Mouse (Mus musculus): ENCODE data around the gene Slc34a3. TPM values are rescaled to one million over a fixed set of nuclear protein-coding genes. Genes with fewer than 3 reads are reported as not detected.

The Slc34a3 gene
- total RNA-seq, 2 experiments from 2014 or later, result not detected

DNA sequence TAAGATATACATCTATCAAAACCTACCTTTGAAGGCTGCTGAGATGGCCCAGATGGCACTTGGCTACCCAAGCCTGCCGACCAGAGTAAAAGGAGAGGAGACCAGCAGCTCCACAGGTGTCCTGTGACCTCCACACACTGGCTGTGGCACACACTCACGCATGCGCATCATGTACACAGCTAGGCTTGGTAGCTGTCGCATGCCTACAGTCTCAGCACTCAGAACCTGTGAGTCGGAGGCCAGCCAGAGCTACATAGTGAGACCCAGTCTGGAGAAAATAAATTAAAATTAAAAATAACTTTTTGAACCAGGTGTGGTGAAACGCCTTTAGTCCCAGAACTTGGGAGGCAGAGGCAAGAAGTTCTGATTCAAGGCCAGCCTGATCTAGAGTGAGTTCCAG, 46.3 kb downstream of the Slc34a3 start:
- H3K4me3 ChIP-seq, result no peak overlapping the region
- no peak for DNase-seq (ENCODE audit: low spot score in 2 of 2)
- H3K27ac ChIP-seq, result no peak overlapping the region
- no peak for TF ChIP-seq CTCF (conservative IDR thresholded peaks at IDR 0.05)

DNA sequence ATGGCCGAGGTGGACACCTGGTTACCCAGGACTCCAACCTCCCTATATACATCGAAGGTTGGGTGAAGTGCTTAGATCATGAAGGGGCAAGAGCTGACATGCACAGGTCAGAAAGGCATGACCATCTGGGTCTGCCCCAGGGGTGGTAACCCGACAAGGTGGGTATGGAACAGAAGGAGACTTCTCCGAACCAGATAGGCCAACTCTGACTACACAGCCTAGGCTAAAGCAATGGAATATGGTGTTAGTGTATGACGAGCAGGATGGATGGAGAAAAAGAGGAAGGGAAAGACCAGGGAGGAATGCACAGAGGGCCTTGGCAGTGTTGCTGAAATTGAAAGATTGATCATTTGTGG, 47.6 kb downstream of the Slc34a3 start:
- TF ChIP-seq CTCF (conservative IDR thresholded peaks at IDR 0.05), result no peak
- Histone ChIP-seq H3K27ac (no peak overlapping the region; the same call in 1 of the 2 replicates), H3K4me3 (no peak overlapping the region)
- no peak for DNase-seq (ENCODE audit: low spot score in 2 of 2)

DNA sequence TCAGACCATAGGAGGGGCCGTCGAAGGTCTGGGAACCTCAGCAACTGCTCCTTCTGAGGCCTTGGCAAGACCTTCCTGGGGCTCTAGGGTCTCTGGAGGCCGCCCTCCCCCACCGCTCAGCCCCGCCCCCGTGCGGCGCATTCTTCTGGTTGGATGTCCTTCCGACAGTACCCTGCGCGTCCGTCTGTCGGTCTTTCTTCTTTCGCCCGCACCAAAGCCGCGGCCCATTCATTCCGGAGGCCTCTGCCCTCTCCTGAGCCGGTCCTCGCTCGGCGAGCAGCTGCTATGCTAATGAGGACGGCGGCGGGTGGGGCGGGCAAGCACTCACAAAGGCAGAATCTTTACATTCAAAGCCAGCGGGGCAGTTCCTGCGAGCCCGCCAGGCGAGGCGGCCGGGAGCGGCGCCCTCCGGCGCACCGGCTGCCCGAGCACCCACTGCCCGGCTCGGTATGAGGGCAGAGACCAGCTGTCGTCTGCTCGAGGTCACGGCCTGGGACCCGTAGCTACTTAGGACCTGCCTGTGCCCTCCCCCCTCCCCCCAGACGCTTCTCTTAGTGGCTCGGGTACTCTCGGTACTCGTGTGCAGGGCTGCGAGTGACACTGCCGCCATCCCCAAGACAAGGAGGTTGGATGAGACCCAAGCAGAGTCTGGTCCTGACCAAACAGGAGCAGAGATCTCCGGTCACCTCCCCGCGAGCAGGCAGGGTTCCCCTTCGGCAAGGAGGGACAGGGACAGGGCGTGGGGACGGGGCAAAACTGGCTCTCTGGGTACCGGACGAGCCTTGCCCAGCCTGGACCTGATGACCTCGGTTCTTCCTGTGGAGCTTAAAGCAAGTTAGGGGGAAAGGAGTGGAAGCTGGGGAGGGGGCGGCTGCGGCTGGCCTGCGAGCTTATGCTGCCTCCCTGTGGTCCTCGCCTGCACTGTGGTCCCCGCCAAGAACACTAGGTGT, 48.3 kb downstream of the Slc34a3 start:
- Histone ChIP-seq H3K27ac (peak overlapping the region; percentile 76), H3K4me3 (peak overlapping the region; percentile 47)
- TF ChIP-seq CTCF (conservative IDR thresholded peaks at IDR 0.05), result peak; percentile 72
- no peak for DNase-seq (ENCODE audit: low spot score in 2 of 2)

DNA sequence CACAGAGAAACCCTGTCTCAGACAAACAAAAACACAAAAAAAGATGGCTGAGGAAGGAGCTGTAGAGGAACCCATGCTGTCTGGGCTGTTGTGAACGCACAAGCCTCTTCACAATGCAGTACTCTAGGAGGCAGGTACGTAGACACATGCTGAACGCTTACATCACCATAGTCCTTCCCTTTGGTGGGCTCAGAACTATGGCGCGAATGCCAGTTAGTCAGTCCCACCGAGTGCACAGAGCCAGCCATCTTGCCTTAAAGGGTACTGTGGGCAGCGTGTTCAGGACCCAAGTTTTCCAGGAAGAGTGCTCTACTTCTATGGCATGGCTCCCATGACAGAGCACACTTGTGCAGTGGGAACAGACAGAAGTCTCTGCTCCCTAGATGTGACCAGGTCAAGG, 49.7 kb downstream of the Slc34a3 start:
- H3K4me3 ChIP-seq, result no peak overlapping the region
- no peak for TF ChIP-seq CTCF (conservative IDR thresholded peaks at IDR 0.05)
- DNase-seq (ENCODE audit: low spot score in 2 of 2), result no peak
- no peak overlapping the region for H3K27ac ChIP-seq

DNA sequence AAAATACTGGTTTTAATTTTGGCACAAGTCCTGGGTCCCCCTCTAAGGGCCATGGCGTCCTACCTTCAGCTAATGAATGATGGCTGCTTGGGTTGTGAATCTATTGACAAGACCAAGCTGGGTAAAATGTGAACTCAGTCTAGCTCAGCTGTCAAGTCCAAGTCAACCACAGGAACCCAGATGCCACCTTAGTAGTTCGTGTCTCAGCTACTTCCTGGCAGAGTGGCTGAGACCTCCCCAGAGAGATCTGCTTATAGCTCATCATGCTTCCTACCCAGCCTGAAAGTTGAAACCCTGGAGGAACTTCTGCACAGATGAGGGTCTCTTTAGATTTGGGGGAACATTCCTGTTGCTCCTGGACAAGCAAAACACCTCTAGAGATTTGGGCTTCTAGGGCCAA, 50.8 kb downstream of the Slc34a3 start:
- Histone ChIP-seq H3K27ac (peak overlapping the region; percentile 87), H3K4me3 (peak overlapping the region; percentile 72; the same call in 1 of the 2 replicates)
- DNase-seq (ENCODE audit: low spot score in 2 of 2), result no peak
- no peak for TF ChIP-seq CTCF (conservative IDR thresholded peaks at IDR 0.05)

DNA sequence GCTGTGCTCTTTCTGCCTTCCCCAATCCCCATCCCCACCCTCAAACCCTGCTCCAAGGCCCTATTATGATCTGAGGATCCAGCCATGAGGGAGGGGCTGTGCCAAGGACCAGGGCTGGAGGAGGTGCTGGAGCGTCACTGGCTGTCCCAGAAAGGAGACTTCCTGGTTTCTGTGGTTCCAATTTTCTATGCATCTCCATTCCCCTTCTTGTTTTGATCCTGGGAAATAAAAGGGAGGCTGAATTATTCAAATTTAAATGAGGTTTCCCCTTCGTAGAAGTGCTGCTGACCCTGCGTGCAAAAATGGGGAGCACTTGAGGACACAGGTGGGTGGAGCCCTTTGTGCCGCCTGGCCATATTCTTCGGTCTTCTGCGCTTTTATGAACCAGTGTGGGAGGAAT, 51.5 kb downstream of the Slc34a3 start:
- no peak for DNase-seq (ENCODE audit: low spot score in 2 of 2)
- Histone ChIP-seq H3K4me3 (peak overlapping the region; percentile 72), H3K27ac (peak overlapping the region; percentile 87)
- TF ChIP-seq CTCF (conservative IDR thresholded peaks at IDR 0.05), result no peak

DNA sequence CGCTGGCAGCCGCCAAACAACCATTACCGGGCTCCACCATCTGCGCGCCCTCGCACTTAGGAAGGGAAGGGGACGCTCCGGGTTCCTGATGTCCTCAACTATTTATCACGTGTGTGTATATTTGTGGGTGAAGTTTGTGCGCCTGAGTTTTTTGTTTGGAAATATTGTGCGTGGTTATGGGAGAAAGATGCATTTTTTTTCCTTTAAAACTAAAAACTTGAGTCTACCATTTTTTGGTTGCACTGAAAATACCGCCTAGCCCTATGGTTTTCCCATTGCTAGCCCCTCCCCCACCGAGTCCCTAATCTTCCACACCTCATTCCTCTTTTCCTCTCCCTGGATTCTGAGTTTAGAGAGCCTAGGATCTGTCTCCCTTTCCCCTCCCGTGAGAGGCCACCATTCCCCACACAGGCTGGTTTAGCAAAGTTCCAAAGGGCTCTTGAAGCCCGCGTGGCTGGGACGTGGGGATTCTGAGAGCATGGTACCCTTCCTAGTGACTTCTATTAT, 52.2 kb downstream of the Slc34a3 start:
- no peak; the same call in 1 of the 2 replicates for TF ChIP-seq CTCF (conservative IDR thresholded peaks at IDR 0.05)
- peak overlapping the region; percentile 87 for H3K27ac ChIP-seq
- peak overlapping the region; percentile 72 for H3K4me3 ChIP-seq

DNA sequence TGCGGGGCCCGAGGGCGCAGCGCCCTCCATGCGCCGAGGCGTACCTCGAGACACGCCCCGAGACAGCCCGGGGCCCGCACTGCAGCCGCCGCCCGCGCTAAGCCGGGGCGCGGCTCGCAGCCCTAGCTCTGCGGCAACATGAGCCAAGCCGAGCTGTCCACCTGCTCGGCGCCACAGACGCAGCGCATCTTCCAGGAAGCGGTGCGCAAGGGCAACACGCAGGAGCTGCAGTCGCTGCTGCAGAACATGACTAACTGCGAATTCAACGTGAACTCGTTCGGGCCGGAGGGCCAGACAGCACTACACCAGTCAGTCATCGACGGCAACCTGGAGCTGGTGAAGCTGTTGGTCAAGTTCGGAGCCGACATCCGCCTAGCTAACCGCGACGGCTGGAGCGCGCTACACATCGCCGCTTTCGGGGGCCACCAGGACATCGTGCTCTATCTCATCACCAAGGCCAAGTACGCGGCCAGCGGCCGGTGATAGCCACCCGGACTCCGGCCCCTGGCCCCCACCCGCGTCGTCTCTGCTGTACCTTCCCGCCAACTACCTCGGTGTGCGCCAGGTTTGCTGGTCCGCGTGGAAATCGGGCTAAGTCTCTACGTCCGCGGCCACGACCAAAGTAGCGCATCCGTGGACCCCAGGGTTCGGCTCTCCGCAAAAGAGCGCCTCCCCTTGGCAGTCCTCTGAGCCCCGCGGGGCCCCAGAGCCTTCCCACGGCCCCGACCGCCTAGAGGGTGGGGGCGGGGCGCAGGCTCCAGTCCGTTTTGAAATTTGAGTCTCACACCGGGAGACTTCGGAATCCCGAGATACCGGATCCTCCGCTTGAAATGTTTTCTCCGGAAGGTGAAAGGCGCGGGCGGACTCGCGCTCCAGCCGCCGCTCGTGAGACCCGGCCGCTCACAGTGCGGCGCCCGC, 52.9 kb downstream of the Slc34a3 start:
- TF ChIP-seq CTCF (conservative IDR thresholded peaks at IDR 0.05), result peak; percentile 51
- H3K27ac ChIP-seq, result peak overlapping the region; percentile 87
- DNase-seq (ENCODE audit: low spot score in 2 of 2), result peak in 1 of 2 experiments; percentile 39
- peak overlapping the region; percentile 72 for H3K4me3 ChIP-seq

More for the DNA sequence above, 52.2 kb downstream of the Slc34a3 start:
- DNase-seq (ENCODE audit: low spot score in 2 of 2), result no peak

DNA sequence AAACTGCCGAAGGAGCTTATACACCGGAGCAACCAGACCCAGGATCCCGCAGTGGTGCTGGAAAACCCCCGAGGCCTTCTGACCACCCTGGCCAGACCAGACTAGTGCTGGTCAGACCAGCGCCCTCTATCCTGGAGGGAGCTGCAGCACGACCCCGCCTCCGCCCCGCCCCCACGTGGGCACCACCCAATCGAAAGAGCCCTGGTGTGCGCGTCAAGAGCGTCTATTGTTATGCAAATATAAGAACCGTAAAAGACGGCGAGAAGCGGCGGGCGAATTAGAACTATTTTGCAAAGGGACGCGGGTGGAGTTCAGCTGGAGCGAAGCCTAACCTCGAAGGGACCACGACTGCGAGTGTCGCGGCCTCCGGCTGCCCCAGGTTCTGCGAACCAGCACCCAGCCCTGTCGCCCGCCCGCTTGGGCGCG, 53.7 kb downstream of the Slc34a3 start, which contains the start of gene Nrarp:
Nrarp (plus strand) TSS at position 281 of the 426 bp plus-strand sequence.
- Histone ChIP-seq H3K4me3 (peak within 1 kb of the TSS; percentile 72), H3K27ac (peak within 1 kb of the TSS; percentile 91)
- peak; percentile 72 for TF ChIP-seq CTCF (conservative IDR thresholded peaks at IDR 0.05)
- DNase-seq (ENCODE audit: low spot score in 2 of 2), result peak; percentile 96

DNA sequence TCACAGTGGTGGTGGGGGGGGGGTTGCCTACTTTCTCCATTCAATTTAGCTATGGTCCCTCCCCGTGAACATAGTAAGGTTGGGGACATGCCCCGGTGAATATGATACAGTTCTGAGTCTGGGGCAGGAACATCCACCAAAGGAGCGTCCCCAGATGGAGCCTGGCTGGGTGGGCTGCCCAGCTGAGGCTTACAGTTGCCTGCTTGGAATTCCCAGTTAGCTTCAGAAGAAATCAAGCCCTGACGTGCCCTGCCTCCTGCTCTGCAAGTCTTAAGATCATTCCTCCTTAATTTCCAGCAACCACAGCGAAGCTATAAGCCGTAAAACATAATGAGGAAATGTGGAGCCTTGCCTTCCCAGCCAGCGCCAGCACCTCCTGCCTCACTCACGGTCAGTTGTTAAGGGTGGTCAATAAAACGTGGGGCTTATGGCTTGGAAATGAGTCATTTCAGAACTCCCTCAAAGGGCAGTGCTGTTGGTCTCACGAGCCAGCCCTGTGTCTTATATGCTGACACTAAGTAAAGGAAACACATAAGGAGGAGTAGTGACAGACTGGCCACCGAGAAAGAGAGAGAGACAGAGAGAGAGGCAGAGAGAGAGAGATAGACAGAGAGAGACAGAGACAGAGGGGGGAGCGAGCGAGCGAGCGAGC, 54.5 kb downstream of the Slc34a3 start:
- no peak for DNase-seq (ENCODE audit: low spot score in 2 of 2)
- Histone ChIP-seq H3K27ac (peak overlapping the region; percentile 91), H3K4me3 (peak overlapping the region; percentile 72)
- no peak for TF ChIP-seq CTCF (conservative IDR thresholded peaks at IDR 0.05)

Other genes with a start within 250 kb of the Slc34a3 start
- gene Nsmf, start 180.0 kb downstream of the Slc34a3 start, total RNA-seq (2021), result 1,000 to 10,000 TPM in 1 of 2 experiments, 100 to 1,000 TPM in 1; 975 to 1,037 TPM
- gene Entpd8, start 154.1 kb downstream of the Slc34a3 start, total RNA-seq (2021), result not detected
- gene Noxa1, start 139.2 kb downstream of the Slc34a3 start, total RNA-seq (2021), result not detected
- 10 to 100 TPM; 21.3 to 21.9 TPM for gene Nrarp, start 53.6 kb downstream of the Slc34a3 start, total RNA-seq (2021)
- 1 to 10 TPM; 2.2 to 3.0 TPM for gene Tor4a, start 37.5 kb downstream of the Slc34a3 start, total RNA-seq (2021)
- gene Nelfb, start 22.9 kb downstream of the Slc34a3 start, total RNA-seq (2021), result 10 to 100 TPM; 57.0 to 58.5 TPM
- gene Stpg3, start 19.7 kb downstream of the Slc34a3 start, total RNA-seq (2021), result under 1 TPM in 1 of 2 experiments, not detected in 1; 0.33 TPM
- gene Fam166a, start 15.6 kb downstream of the Slc34a3 start, total RNA-seq (2021), result not detected
- gene Tubb4b, start 9.7 kb downstream of the Slc34a3 start, total RNA-seq (2021), result 100 to 1,000 TPM; 305 to 309 TPM
- gene Rnf224, start 2.4 kb upstream of the Slc34a3 start, total RNA-seq (2021), result not detected
- gene Rnf208, start 7.9 kb upstream of the Slc34a3 start, total RNA-seq (2021), result 100 to 1,000 TPM; 228 to 232 TPM
- not detected for gene Cysrt1, start 8.1 kb upstream of the Slc34a3 start, total RNA-seq (2021)
- 1 to 10 TPM; 2.2 to 2.4 TPM for gene AL732309.1, start 12.5 kb upstream of the Slc34a3 start, total RNA-seq (2021)
- gene Tmem203, start 21.1 kb upstream of the Slc34a3 start, total RNA-seq (2021), result 10 to 100 TPM; 35.1 to 35.8 TPM
- 10 to 100 TPM; 21.5 to 23.8 TPM for gene Tprn, start 28.3 kb upstream of the Slc34a3 start, total RNA-seq (2021)
- gene Ssna1, start 38.1 kb upstream of the Slc34a3 start, total RNA-seq (2021), result 10 to 100 TPM; 64.5 to 69.3 TPM
- gene Anapc2, start 38.1 kb upstream of the Slc34a3 start, total RNA-seq (2021), result 10 to 100 TPM; 84.6 to 84.7 TPM
- not detected for gene Tmem210, start 53.8 kb upstream of the Slc34a3 start, total RNA-seq (2021)
- gene Lrrc26, start 55.6 kb upstream of the Slc34a3 start, total RNA-seq (2021), result not detected
- 100 to 1,000 TPM; 443 to 449 TPM for gene Grin1, start 84.8 kb upstream of the Slc34a3 start, total RNA-seq (2021)
- 10 to 100 TPM; 56.4 to 58.0 TPM for gene Man1b1, start 98.0 kb upstream of the Slc34a3 start, total RNA-seq (2021)
- gene Dpp7, start 122.0 kb upstream of the Slc34a3 start, total RNA-seq (2021), result 10 to 100 TPM; 32.1 to 36.2 TPM
- 10 to 100 TPM; 14.6 to 19.8 TPM for gene Uap1l1, start 131.3 kb upstream of the Slc34a3 start, total RNA-seq (2021)
- gene Sapcd2, start 138.0 kb upstream of the Slc34a3 start, total RNA-seq (2021), result 1 to 10 TPM; 3.0 to 4.0 TPM
- gene Entpd2, start 161.5 kb upstream of the Slc34a3 start, total RNA-seq (2021), result 10 to 100 TPM; 14.6 to 16.6 TPM
- gene Npdc1, start 165.0 kb upstream of the Slc34a3 start, total RNA-seq (2021), result 100 to 1,000 TPM; 429 to 433 TPM
- gene Fut7, start 188.9 kb upstream of the Slc34a3 start, total RNA-seq (2021), result under 1 TPM in 1 of 2 experiments, not detected in 1; 0.37 TPM
- 100 to 1,000 TPM; 159 to 167 TPM for gene Abca2, start 194.3 kb upstream of the Slc34a3 start, total RNA-seq (2021)
- gene Clic3, start 222.5 kb upstream of the Slc34a3 start, total RNA-seq (2021), result under 1 TPM in 1 of 2 experiments, not detected in 1; 0.49 TPM
- 10 to 100 TPM; 55.7 to 62.1 TPM for gene Paxx, start 226.7 kb upstream of the Slc34a3 start, total RNA-seq (2021)
- 100 to 1,000 TPM; 541 to 735 TPM for gene Ptgds, start 235.7 kb upstream of the Slc34a3 start, total RNA-seq (2021)